Mouse (Mus musculus): Measurements from ENCODE around the gene Dgkb. TPM values are rescaled to one million over a fixed set of nuclear protein-coding genes. Genes with fewer than 3 reads are reported as not detected.

Dgkb gene
- polyA plus RNA-seq, 1 experiment: 3.6 TPM

DNA sequence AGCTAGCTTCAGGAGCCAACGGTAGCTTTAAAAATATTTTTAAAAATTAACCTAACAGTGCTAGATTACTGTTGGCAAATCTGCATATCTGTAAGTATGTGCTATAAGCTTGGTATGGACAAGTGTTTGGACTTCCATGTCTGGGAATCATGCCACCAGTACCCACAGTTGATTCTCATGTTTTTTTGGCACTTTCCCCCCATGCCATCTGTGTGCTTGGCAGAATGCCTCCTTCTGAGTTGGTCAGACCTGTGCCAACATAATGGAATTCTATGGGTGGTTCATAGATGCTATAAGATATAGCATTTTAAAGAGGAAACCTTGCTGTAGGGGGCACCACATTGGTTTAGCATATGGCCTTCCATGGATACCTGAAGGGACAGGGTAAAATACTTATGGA lies 484.0 kb downstream of the Dgkb start:
- no peak for TF ChIP-seq POLR2A (IDR thresholded peaks at IDR 0.05; ENCODE audit: borderline replicate concordance, extremely low read depth, insufficient read depth, insufficient read length, poor library complexity, severe bottlenecking)
- TF ChIP-seq CTCF (IDR thresholded peaks at IDR 0.05; ENCODE audit: borderline replicate concordance, extremely low read depth, insufficient read depth, insufficient read length): no peak
- peak; percentile 93 for DNase-seq (ENCODE audit: low read depth)

DNA sequence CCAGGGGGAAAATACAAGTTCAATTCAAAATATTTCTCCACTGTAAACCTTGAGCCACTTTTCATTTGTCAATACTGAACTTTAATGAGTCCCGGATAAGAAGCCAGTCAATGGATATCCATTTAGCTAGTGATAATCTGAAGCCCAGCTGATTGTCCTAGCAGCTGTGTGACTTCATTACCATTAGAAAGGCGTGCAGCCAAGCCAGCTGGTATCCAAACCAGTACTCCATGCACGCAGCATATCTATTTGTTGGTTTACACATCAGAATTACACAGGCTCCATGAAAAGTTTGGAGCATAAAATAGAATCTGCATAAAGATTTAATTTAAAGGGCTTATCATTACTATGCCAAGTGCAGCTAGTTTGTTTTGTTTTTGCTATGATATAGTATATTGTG lies 486.3 kb downstream of the Dgkb start:
- DNase-seq (ENCODE audit: low read depth): peak; percentile 92
- TF ChIP-seq POLR2A (IDR thresholded peaks at IDR 0.05; ENCODE audit: borderline replicate concordance, extremely low read depth, insufficient read depth, insufficient read length, poor library complexity, severe bottlenecking) (no peak), CTCF (IDR thresholded peaks at IDR 0.05; ENCODE audit: borderline replicate concordance, extremely low read depth, insufficient read depth, insufficient read length) (no peak)

DNA sequence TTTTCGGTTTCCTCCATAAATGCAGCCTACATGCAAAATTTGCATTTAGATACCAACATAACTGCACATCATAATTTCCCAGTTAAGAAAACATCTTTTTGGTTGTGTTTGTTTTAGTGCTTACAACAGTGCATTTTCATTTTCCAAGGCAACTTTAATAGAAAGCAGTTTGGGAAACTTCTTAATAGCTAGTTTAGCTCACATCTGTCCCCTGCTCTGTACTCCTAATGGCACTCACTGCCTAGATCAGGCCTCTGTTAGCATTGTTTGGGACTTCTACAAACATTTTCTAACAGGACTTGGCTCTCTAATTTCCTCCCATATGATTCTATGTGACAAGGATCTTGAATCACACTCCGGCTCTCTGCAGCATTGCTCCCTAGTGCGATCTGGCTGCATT lies 486.7 kb downstream of the Dgkb start:
- peak; percentile 56 for DNase-seq (ENCODE audit: low read depth)
- no peak for TF ChIP-seq CTCF (IDR thresholded peaks at IDR 0.05; ENCODE audit: borderline replicate concordance, extremely low read depth, insufficient read depth, insufficient read length)
- no peak for TF ChIP-seq POLR2A (IDR thresholded peaks at IDR 0.05; ENCODE audit: borderline replicate concordance, extremely low read depth, insufficient read depth, insufficient read length, poor library complexity, severe bottlenecking)

DNA sequence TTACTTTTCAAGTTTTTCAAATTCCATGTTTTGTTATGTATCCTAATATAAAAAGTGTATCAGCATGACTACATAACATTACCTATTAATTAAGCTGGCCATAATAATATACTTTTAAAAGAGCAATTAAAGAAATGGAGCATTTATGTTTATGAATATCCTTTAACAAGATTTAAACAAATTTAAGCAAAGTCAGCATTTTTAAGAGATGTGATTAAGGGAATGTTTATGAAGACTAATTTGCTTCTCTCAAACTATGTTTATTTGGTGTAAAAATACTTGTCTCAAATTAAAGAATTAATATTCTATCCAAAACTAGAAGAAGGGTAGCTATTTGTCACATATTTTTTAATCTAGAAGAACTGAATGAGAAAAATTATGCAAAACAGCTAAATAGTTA lies 492.4 kb downstream of the Dgkb start:
- TF ChIP-seq POLR2A (IDR thresholded peaks at IDR 0.05; ENCODE audit: borderline replicate concordance, extremely low read depth, insufficient read depth, insufficient read length, poor library complexity, severe bottlenecking) (no peak), CTCF (IDR thresholded peaks at IDR 0.05; ENCODE audit: borderline replicate concordance, extremely low read depth, insufficient read depth, insufficient read length) (no peak)
- DNase-seq (ENCODE audit: low read depth): no peak

DNA sequence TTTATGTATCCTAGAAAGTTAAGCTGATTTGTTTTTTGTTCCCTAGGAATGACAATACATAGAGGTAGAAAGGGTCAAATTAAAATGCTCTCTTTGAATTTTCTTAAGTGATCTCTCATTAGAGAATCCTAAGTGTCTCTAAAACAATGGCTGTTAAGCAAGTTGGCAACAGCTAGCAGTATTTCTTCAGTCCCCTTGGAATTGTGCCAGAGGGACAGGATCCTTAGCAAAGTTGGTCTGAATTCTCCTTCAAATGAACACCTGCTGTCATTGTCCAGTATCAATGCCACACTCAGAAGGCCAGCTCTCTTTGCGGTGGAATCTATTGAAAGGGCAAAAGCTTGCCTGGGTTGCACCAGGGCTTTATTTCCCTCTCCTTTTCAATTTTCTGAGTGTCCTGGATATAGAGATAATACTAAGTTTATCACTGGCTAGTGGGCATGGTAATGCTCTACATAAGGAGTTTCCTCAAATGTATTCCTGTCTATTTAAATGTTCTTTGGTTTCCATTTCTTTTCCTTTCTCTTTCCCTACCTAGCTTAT lies 510.3 kb downstream of the Dgkb start:
- TF ChIP-seq CTCF (IDR thresholded peaks at IDR 0.05; ENCODE audit: borderline replicate concordance, extremely low read depth, insufficient read depth, insufficient read length): no peak
- TF ChIP-seq POLR2A (IDR thresholded peaks at IDR 0.05; ENCODE audit: borderline replicate concordance, extremely low read depth, insufficient read depth, insufficient read length, poor library complexity, severe bottlenecking): no peak
- DNase-seq (ENCODE audit: low read depth): peak; percentile 84

- TF ChIP-seq POLR2A (IDR thresholded peaks at IDR 0.05; ENCODE audit: borderline replicate concordance, extremely low read depth, insufficient read depth, insufficient read length, poor library complexity, severe bottlenecking): no peak
- TF ChIP-seq CTCF (IDR thresholded peaks at IDR 0.05; ENCODE audit: borderline replicate concordance, extremely low read depth, insufficient read depth, insufficient read length): no peak
- DNase-seq (ENCODE audit: low read depth): peak; percentile 85
Observed at GRCm38 (mm10) chr12:38328779-38329178, 511.3 kb downstream of the Dgkb start.

GRCm38 (mm10) chr12:38342657-38343056 lies 525.1 kb downstream of the Dgkb start:
- DNase-seq (ENCODE audit: low read depth): peak; percentile 96
- TF ChIP-seq CTCF (IDR thresholded peaks at IDR 0.05; ENCODE audit: borderline replicate concordance, extremely low read depth, insufficient read depth, insufficient read length) (peak; percentile 80; the same call in 1 of the 2 replicates), POLR2A (IDR thresholded peaks at IDR 0.05; ENCODE audit: borderline replicate concordance, extremely low read depth, insufficient read depth, insufficient read length, poor library complexity, severe bottlenecking) (no peak)

- no peak for DNase-seq (ENCODE audit: low read depth)
- TF ChIP-seq CTCF (IDR thresholded peaks at IDR 0.05; ENCODE audit: borderline replicate concordance, extremely low read depth, insufficient read depth, insufficient read length) (no peak), POLR2A (IDR thresholded peaks at IDR 0.05; ENCODE audit: borderline replicate concordance, extremely low read depth, insufficient read depth, insufficient read length, poor library complexity, severe bottlenecking) (no peak)
Observed at GRCm38 (mm10) chr12:38352481-38352880, 535.0 kb downstream of the Dgkb start.

GRCm38 (mm10) chr12:38356386-38356785 lies 538.9 kb downstream of the Dgkb start:
- TF ChIP-seq CTCF (IDR thresholded peaks at IDR 0.05; ENCODE audit: borderline replicate concordance, extremely low read depth, insufficient read depth, insufficient read length) (no peak), POLR2A (IDR thresholded peaks at IDR 0.05; ENCODE audit: borderline replicate concordance, extremely low read depth, insufficient read depth, insufficient read length, poor library complexity, severe bottlenecking) (no peak)
- no peak for DNase-seq (ENCODE audit: low read depth)

DNA sequence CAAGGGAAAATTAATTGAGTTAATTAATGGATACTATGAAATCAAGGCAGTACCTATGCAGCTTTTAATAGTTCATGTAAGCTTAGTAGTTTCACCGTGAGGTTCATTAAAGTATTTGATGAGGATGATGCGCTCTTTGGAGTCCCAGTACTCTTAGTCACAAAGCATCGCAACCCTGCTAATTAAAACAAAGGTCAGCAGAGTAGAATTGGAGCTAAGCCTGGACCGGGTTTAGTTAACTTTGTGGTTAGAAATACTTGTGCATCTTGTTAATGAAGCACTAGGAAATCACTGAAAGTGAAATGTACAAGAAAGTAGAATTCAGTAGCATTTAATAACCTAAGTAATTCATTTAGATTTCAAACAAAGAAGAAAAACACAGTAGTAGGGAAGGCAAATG lies 544.0 kb downstream of the Dgkb start:
- DNase-seq (ENCODE audit: low read depth): peak; percentile 59
- TF ChIP-seq POLR2A (IDR thresholded peaks at IDR 0.05; ENCODE audit: borderline replicate concordance, extremely low read depth, insufficient read depth, insufficient read length, poor library complexity, severe bottlenecking) (no peak), CTCF (IDR thresholded peaks at IDR 0.05; ENCODE audit: borderline replicate concordance, extremely low read depth, insufficient read depth, insufficient read length) (no peak)

DNA sequence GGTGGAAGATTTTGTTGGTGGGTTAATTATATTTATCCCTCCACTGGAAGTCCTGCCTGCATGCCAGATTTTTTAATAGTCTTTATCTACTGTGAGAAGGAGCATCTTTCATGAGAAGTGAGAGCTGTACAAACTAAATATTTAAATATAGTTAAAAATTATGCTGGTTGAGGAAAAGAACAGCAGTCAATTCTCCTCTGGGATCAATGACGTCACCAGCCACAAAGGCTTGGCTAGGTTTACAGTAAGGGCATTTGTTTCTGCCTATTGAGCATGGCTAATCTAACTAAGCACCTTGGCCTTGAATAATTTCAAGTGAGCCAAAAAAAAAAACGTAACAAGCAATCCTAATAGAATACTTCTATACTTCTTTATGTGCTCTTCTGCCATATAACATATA lies 554.1 kb downstream of the Dgkb start:
- DNase-seq (ENCODE audit: low read depth): peak; percentile 78
- TF ChIP-seq POLR2A (IDR thresholded peaks at IDR 0.05; ENCODE audit: borderline replicate concordance, extremely low read depth, insufficient read depth, insufficient read length, poor library complexity, severe bottlenecking): no peak
- no peak for TF ChIP-seq CTCF (IDR thresholded peaks at IDR 0.05; ENCODE audit: borderline replicate concordance, extremely low read depth, insufficient read depth, insufficient read length)

- TF ChIP-seq CTCF (IDR thresholded peaks at IDR 0.05; ENCODE audit: borderline replicate concordance, extremely low read depth, insufficient read depth, insufficient read length) (no peak), POLR2A (IDR thresholded peaks at IDR 0.05; ENCODE audit: borderline replicate concordance, extremely low read depth, insufficient read depth, insufficient read length, poor library complexity, severe bottlenecking) (no peak)
Observed at GRCm38 (mm10) chr12:38374159-38374558, 556.6 kb downstream of the Dgkb start.

More at GRCm38 (mm10) chr12:38374159-38374558, 556.6 kb downstream of the Dgkb start:
- no peak for DNase-seq (ENCODE audit: low read depth)

All from brain, embryonic 14.5 days (tissue).